Mouse (Mus musculus): Measurements from ENCODE around the gene Nufip1.

The Nufip1 gene

GRCm38 (mm10) chr14:76179343-76179742, 68.7 kb downstream of the Nufip1 start:
- no peak for DNase-seq (ENCODE audit: low read depth, low spot score)

- no peak for DNase-seq (ENCODE audit: low read depth, low spot score)
Observed at GRCm38 (mm10) chr14:76185358-76185757, 74.7 kb downstream of the Nufip1 start.

- no peak for DNase-seq (ENCODE audit: low read depth, low spot score)
Observed at GRCm38 (mm10) chr14:76186299-76186698, 75.6 kb downstream of the Nufip1 start.

Measured in ES-CJ7 (cell line).